8 mouse cellular contexts compared by ENCODE assay signal in genomic region chr3:52243271-52244021, GRCm38 (mm10). TPM values are rescaled to one million over a fixed set of nuclear protein-coding genes. Genes with fewer than 3 reads are reported as not detected.
A peak's percentile ranks its signal among the peaks of the same experiment; 100 is the strongest.
DNase-seq lines count a peak whose midpoint lies in the region; ATAC-seq and TF ChIP-seq lines count a peak whose summit lies in the region.
"Had no signal": no experiment of that assay in that cellular context is flagged by ENCODE, and none has a peak within 500 bp of the region (broad histone marks: within the 10 kb centered on the region; RNA-seq: fewer than 3 reads in every experiment).

No protein-coding gene starts in this region.

- TF ChIP-seq POLR2A in brain, embryonic 14.5 days (IDR thresholded peaks at IDR 0.05; ENCODE audit: borderline replicate concordance, extremely low read depth, insufficient read depth, insufficient read length, poor library complexity, severe bottlenecking): no peak

- H3K36me3 ChIP-seq in hindbrain, embryonic 14.5 days (replicated peaks; ENCODE audit: control insufficient read depth, insufficient read depth): no peaks in the 10 kb centered on the region
- no peaks in the 10 kb centered on the region for H3K36me3 ChIP-seq in hindbrain, embryonic 16.5 days (ENCODE audit: control insufficient read depth, insufficient read depth, low read length)
- H3K36me3 ChIP-seq in lung, embryonic 14.5 days (ENCODE audit: insufficient read depth): no peaks in the 10 kb centered on the region
- H3K36me3 ChIP-seq: liver, embryonic 15.5 days had no signal

- peak; percentile 61 for DNase-seq in hindbrain, embryonic 14.5 days (ENCODE audit: low spot score)
- DNase-seq in 3134 (ENCODE audit: extremely low read depth, insufficient read length, low spot score) (peak; percentile 15), A20 (ENCODE audit: low read depth, low spot score) (peak; percentile 49)
- peak; percentile 53 for DNase-seq in brain, embryonic 14.5 days (ENCODE audit: low read depth)
- DNase-seq in lung, embryonic 14.5 days: peak; percentile 79
- peak; percentile 27 to 39 for DNase-seq in thymus, postnatal 36 days

- WGBS in hindbrain, embryonic 14.5 days: 58% methylated on average over 12 of the region's 12 CpGs
- 51% methylated on average over 12 of the region's 12 CpGs for WGBS in hindbrain, embryonic 16.5 days
- 43% methylated on average over 12 of the region's 12 CpGs for WGBS in lung, embryonic 14.5 days

- no peaks in the 10 kb centered on the region for H3K4me1 ChIP-seq in hindbrain, embryonic 14.5 days (replicated peaks; ENCODE audit: control insufficient read depth, insufficient read depth, low read length)
- H3K4me1 ChIP-seq in hindbrain, embryonic 16.5 days (ENCODE audit: control insufficient read depth, insufficient read depth, low read depth, low read length): no peaks in the 10 kb centered on the region
- no peaks in the 10 kb centered on the region for H3K4me1 ChIP-seq in lung, embryonic 14.5 days (ENCODE audit: insufficient read depth)
- H3K4me1 ChIP-seq: liver, embryonic 15.5 days had no signal

- H3K9ac ChIP-seq in hindbrain, embryonic 14.5 days: no peak overlapping the region
- no peak overlapping the region for H3K9ac ChIP-seq in hindbrain, embryonic 16.5 days (ENCODE audit: low read depth, low read length)
- H3K9ac ChIP-seq in lung, embryonic 14.5 days: no peak overlapping the region
- H3K9ac ChIP-seq: liver, embryonic 15.5 days had no signal

- H3K9me3 ChIP-seq in hindbrain, embryonic 14.5 days (ENCODE audit: control insufficient read depth, low read length): no peaks in the 10 kb centered on the region
- no peaks in the 10 kb centered on the region for H3K9me3 ChIP-seq in hindbrain, embryonic 16.5 days (ENCODE audit: control insufficient read depth, low read length)
- H3K9me3 ChIP-seq in lung, embryonic 14.5 days (ENCODE audit: low read depth, low read length): no peaks in the 10 kb centered on the region
- H3K9me3 ChIP-seq: liver, embryonic 15.5 days had no signal

- no peak for ATAC-seq in hindbrain, embryonic 14.5 days (ENCODE audit: low FRiP score)
- ATAC-seq in hindbrain, embryonic 16.5 days: no peak
- no peak for ATAC-seq in lung, embryonic 14.5 days (ENCODE audit: insufficient read depth)

- TF ChIP-seq CTCF in brain, embryonic 14.5 days (IDR thresholded peaks at IDR 0.05; ENCODE audit: borderline replicate concordance, extremely low read depth, insufficient read depth, insufficient read length): peak; percentile 68; the same call in 1 of the 2 replicates
- TF ChIP-seq CTCF in lung, embryonic 14.5 days (IDR thresholded peaks at IDR 0.05; ENCODE audit: low read depth): peak; percentile 66

- no peak overlapping the region for H3K27ac ChIP-seq in hindbrain, embryonic 14.5 days
- no peak overlapping the region for H3K27ac ChIP-seq in hindbrain, embryonic 16.5 days (ENCODE audit: low read depth, low read length)
- H3K27ac ChIP-seq in lung, embryonic 14.5 days (ENCODE audit: low read depth): no peak overlapping the region
- H3K27ac ChIP-seq: liver, embryonic 15.5 days had no signal

- H3K4me3 ChIP-seq in hindbrain, embryonic 14.5 days (replicated peaks; ENCODE audit: low read length): no peak overlapping the region
- no peak overlapping the region for H3K4me3 ChIP-seq in hindbrain, embryonic 16.5 days (ENCODE audit: low read length)
- no peak overlapping the region for H3K4me3 ChIP-seq in lung, embryonic 14.5 days (ENCODE audit: low read depth, low read length)
- H3K4me3 ChIP-seq: liver, embryonic 15.5 days had no signal

- no peak overlapping the region for H3K4me2 ChIP-seq in hindbrain, embryonic 14.5 days (replicated peaks)
- H3K4me2 ChIP-seq in hindbrain, embryonic 16.5 days (ENCODE audit: low read length): no peak overlapping the region
- no peak overlapping the region for H3K4me2 ChIP-seq in lung, embryonic 14.5 days
- H3K4me2 ChIP-seq: liver, embryonic 15.5 days had no signal

- no peaks in the 10 kb centered on the region for H3K27me3 ChIP-seq in hindbrain, embryonic 14.5 days (ENCODE audit: control insufficient read depth, insufficient read depth, low read length)
- H3K27me3 ChIP-seq in hindbrain, embryonic 16.5 days (replicated peaks; ENCODE audit: control insufficient read depth, insufficient read depth, low read length): no peaks in the 10 kb centered on the region; the same call in 1 of the 2 replicates
- H3K27me3 ChIP-seq in lung, embryonic 14.5 days (ENCODE audit: insufficient read depth, low read length): no peaks in the 10 kb centered on the region

RNA-seq across cellular contexts. Expression of gene Foxo1, which starts 24.7 kb away (rescaled TPM):
- 3.9 TPM in 2 replicates for polyA plus RNA-seq in hindbrain, embryonic 14.5 days (2014; fragmentation: Nextera tagmentation; extraction: Ambion mirVana)
- polyA plus RNA-seq in hindbrain, embryonic 16.5 days (2015; fragmentation: Nextera tagmentation; extraction: Ambion mirVana): 2.3 and 3.0 TPM in 2 replicates
- polyA plus RNA-seq in brain, embryonic 14.5 days (2012; rRNA removed): 3.5 and 5.8 TPM in 2 replicates
- polyA plus RNA-seq in lung, embryonic 14.5 days (2014; fragmentation: Nextera tagmentation; extraction: Ambion mirVana): 7.0 and 7.3 TPM in 2 replicates

Comparison
In these comparisons a context has a peak if more than half of its experiments do, and no peak if none do; other contexts are left out.
1. DNase-seq: peak in every context shown above with its lines; median percentile 79 in lung, embryonic 14.5 days; 61 in hindbrain, embryonic 14.5 days; 53 in brain, embryonic 14.5 days; 49 in A20; 33 in thymus, postnatal 36 days; 15 in 3134.